In genomic region chr13:75707821-75708636, GRCm38 (mm10) we compare ENCODE assay signal across 8 mouse cellular contexts. TPM values are rescaled to one million over a fixed set of nuclear protein-coding genes. Genes with fewer than 3 reads are reported as not detected.
A peak's percentile ranks its signal among the peaks of the same experiment; 100 is the strongest.
DNase-seq lines count a peak whose midpoint lies in the region; ATAC-seq and TF ChIP-seq lines count a peak whose summit lies in the region.

No protein-coding gene starts in this region.

- H3K36me3 ChIP-seq in hindbrain, embryonic 15.5 days: no peaks in the 10 kb centered on the region

- H3K27ac ChIP-seq in hindbrain, embryonic 15.5 days (replicated peaks): peak overlapping the region; percentile 59
- H3K27ac ChIP-seq in left cerebral cortex, adult 2 months: peak overlapping the region; percentile 91

- no peaks in the 10 kb centered on the region for H3K9me3 ChIP-seq in hindbrain, embryonic 15.5 days

- H3K4me3 ChIP-seq in hindbrain, embryonic 15.5 days: peak overlapping the region; percentile 92
- H3K4me3 ChIP-seq in left cerebral cortex, adult 2 months: peak overlapping the region; percentile 84

- H3K27me3 ChIP-seq in hindbrain, embryonic 15.5 days: peaks cover 3% of the 10 kb centered on the region; the same call in 1 of the 2 replicates

- DNase-seq in NIH3T3 (ENCODE audit: low read depth): peak; percentile 71
- peak; percentile 44 to 62 for DNase-seq in cerebellum, postnatal 25 days
- DNase-seq in frontal cortex, postnatal 36 days (ENCODE audit: low spot score in 2 of 2): peak; percentile 50 to 51
- DNase-seq in left cerebral cortex, adult 2 months (ENCODE audit: extremely low spot score in 1 of 2, low spot score in 2 of 2): peak; percentile 36 to 57
- DNase-seq in lung, postnatal 4 days: peak; percentile 76 to 77
- peak; percentile 25 for DNase-seq in retina, postnatal 7 days (ENCODE audit: low read depth, low spot score)
- peak; percentile 71 for DNase-seq in thymus, postnatal 4 days

- H3K9ac ChIP-seq in hindbrain, embryonic 15.5 days: peak overlapping the region; percentile 71

- ATAC-seq in hindbrain, embryonic 15.5 days (ENCODE audit: low FRiP score, low read depth): peak; percentile 60

- WGBS in hindbrain, embryonic 15.5 days: under 1% methylated on average over 82 of the region's 83 CpGs

- TF ChIP-seq CTCF in left cerebral cortex, adult 2 months (IDR thresholded peaks at IDR 0.05): peak; percentile 22

- peaks cover 18% of the 10 kb centered on the region for H3K4me1 ChIP-seq in hindbrain, embryonic 15.5 days (replicated peaks)

- intact Hi-C loops in left cerebral cortex, adult 2 months (cut with DNase I): loop anchor here (2.0 to 10.0 kb wide), 5 partner anchors 31 to 307 kb away; partner anchors contain the start of gene Rfesd

- H3K4me2 ChIP-seq in hindbrain, embryonic 15.5 days: peak overlapping the region; percentile 80

RNA-seq across cellular contexts. Expression of gene Ell2, which starts 1.5 kb away (rescaled TPM):
- 2.3 and 2.8 TPM in 2 replicates for polyA plus RNA-seq in hindbrain, embryonic 15.5 days (2015; fragmentation: Nextera tagmentation; extraction: Ambion mirVana)
- total RNA-seq in left cerebral cortex, adult 2 months (2021): 10 to 100 TPM; 44.2 to 45.7 TPM

Comparison
In these comparisons a context has a peak if more than half of its experiments do, and no peak if none do; other contexts are left out.
1. Peak in every context shown above with its lines: DNase-seq, ATAC-seq, H3K4me3 ChIP-seq and H3K27ac ChIP-seq.
2. DNase-seq: peak in every context shown above with its lines; median percentile 76 in lung, postnatal 4 days; 71 in NIH3T3; 71 in thymus, postnatal 4 days; 53 in cerebellum, postnatal 25 days; 50 in frontal cortex, postnatal 36 days; 46 in left cerebral cortex, adult 2 months; 25 in retina, postnatal 7 days.